Mouse (Mus musculus): ENCODE results near the gene Gm11444.

GRCm38 (mm10) chr11:85893400-85894135 is 43.4 kb upstream of the Gm11444 start:
- no peak for TF ChIP-seq POLR2A (IDR thresholded peaks at IDR 0.05; ENCODE audit: insufficient read length, low read depth)
- no peak for TF ChIP-seq USF1 (IDR thresholded peaks at IDR 0.05; ENCODE audit: low read depth)
- no peak for TF ChIP-seq TCF12 (IDR thresholded peaks at IDR 0.05; ENCODE audit: insufficient read depth, poor library complexity, severe bottlenecking)

All from myocyte (in vitro differentiated cells).